Mouse (Mus musculus) duodenum, adult 2 months (tissue): ENCODE measurements around the gene Ccr6. TPM values are rescaled to one million over a fixed set of nuclear protein-coding genes. Genes with fewer than 3 reads are reported as not detected.

Experiments used
- polyA plus RNA-seq: library from polyadenylated mRNA; depleted of rRNA; stranded (reverse); fragments of >200 nt; gene quantifications from 2 replicates; pipeline ENCODE4 v1.2.3, GENCODE M21; 2012; ENCODE audit warnings: low replicate concordance; rRNA removed

Ccr6 gene
- polyA plus RNA-seq, result 0.35 and 0.68 TPM in 2 replicates

GRCm38 (mm10) chr17:8235743-8236142 is at the start of gene Ccr6:
Ccr6 (plus strand) TSS chr17:8236043.

DNA sequence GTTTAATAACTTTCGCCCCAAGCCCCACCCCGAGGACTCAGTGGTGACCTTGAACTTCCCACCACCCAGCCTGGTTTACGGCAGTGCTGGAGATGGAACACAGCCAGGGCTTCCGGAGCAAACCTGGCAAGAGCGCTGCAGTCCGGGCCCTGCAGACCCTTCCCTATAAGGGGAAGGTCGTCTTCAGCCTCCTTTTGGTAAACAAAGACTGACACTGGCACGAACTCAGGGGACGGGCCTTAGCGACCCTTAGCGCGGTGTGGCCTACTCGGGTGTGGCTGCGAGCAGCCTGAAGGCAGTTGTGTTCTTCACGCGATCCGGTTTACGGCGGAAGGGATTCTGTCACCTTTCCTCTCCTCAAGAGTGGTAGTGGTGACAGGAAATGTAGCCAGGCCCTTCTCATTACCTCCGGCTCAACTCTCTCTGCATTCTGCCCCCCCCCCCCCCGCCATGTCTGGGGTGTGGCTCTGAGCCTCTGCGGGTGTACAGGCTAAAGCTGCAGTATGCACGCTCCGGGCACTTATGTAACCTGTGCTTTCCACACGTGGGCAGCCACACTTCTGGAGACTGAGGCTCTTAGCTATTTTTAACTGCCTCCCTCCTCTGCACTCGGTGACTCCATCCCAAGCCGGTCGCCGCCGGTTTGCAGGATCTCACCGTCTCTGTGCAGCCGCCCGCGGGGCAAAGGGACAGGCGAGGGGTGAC is 47.1 kb downstream of the Ccr6 start, which contains the start of gene Mpc1:
TSS of gene Mpc1 (plus strand) at position 84 of the 705 bp plus-strand sequence.

Other genes with a start within 250 kb of the Ccr6 start
- gene Gm49673, start 88.3 kb upstream of the Ccr6 start, polyA plus RNA-seq, result 2.6 and 3.6 TPM in 2 replicates
- gene Rnaset2a, start 87.9 kb upstream of the Ccr6 start, polyA plus RNA-seq, result 27.6 and 52.0 TPM in 2 replicates
- gene Fgfr1op, start 70.5 kb upstream of the Ccr6 start, polyA plus RNA-seq, result 0.14 and 0.18 TPM in 2 replicates
- gene Mpc1, start 46.9 kb downstream of the Ccr6 start, polyA plus RNA-seq, result 30.1 and 51.7 TPM in 2 replicates
- gene Sft2d1, start 75.1 kb downstream of the Ccr6 start, polyA plus RNA-seq, result 120 and 179 TPM in 2 replicates
- gene Prr18, start 101.4 kb downstream of the Ccr6 start, polyA plus RNA-seq, result 0.60 and 1.4 TPM in 2 replicates
- not detected in 2 replicates for gene T2, start 119.9 kb downstream of the Ccr6 start, polyA plus RNA-seq
- not detected in 2 replicates for gene T, start 198.4 kb downstream of the Ccr6 start, polyA plus RNA-seq